Mouse (Mus musculus) ES-E14 (cell line): ENCODE measurements around the gene Gm6169. TPM values are rescaled to one million over a fixed set of nuclear protein-coding genes. Genes with fewer than 3 reads are reported as not detected.

Source experiments
- DNase-seq: peaks from one replicate; pipeline ENCODE4 v3.0.0-alpha.2; 2013; ENCODE audit warnings: low read depth, low spot score
- H3K27ac ChIP-seq: 2 replicates; pipeline ENCODE4 v1.5.1; 2012; ENCODE audit warnings: low read depth, mild to moderate bottlenecking, low read length, moderate library complexity, mixed read lengths; ENCODE audit not compliant: poor library complexity, insufficient read depth, severe bottlenecking
- H3K36me3 ChIP-seq: 2 replicates; pipeline ENCODE4 v1.6.1; 2012; ENCODE audit warnings: mild to moderate bottlenecking, low read length, moderate library complexity, mixed read lengths; ENCODE audit not compliant: control insufficient read depth, poor library complexity, insufficient read depth, severe bottlenecking
- H3K4me1 ChIP-seq, 2 experiments: fragments of 150-350 bp in 1 of 2; sonication (generic) in 1 of 2; 2 replicates each; pipeline ENCODE4 v1.6.1; 2012; ENCODE audit warnings: low read length in 2 of 2, mild to moderate bottlenecking in 1 of 2, mixed read lengths in 1 of 2; ENCODE audit not compliant: control insufficient read depth in 2 of 2, insufficient read depth in 2 of 2, poor library complexity in 1 of 2
- H3K4me3 ChIP-seq, 2 experiments: fragments of 150-350 bp in 1 of 2; sonication (generic) in 1 of 2; 2 replicates each; pipeline ENCODE4 v1.5.1; 2012; ENCODE audit warnings: low read length in 2 of 2, low read depth in 1 of 2, mild to moderate bottlenecking in 1 of 2, mixed read lengths in 1 of 2; ENCODE audit not compliant: insufficient read depth in 1 of 2, poor library complexity in 1 of 2, severe bottlenecking in 1 of 2
- H3K9ac ChIP-seq: 2 replicates; pipeline ENCODE4 v1.6.1; 2012; ENCODE audit warnings: low read depth, mild to moderate bottlenecking, low read length, mixed read lengths; ENCODE audit not compliant: poor library complexity, insufficient read depth, severe bottlenecking
- H3K9me3 ChIP-seq: fragments of 150-350 bp; sonication (generic); 2 replicates; pipeline ENCODE4 v1.6.1; 2012; ENCODE audit warnings: low read depth, mild to moderate bottlenecking, low read length; ENCODE audit not compliant: control insufficient read depth, insufficient read depth
- CHD2 ChIP-seq: IDR thresholded peaks from 2 replicates; pipeline ENCODE4 v1.6.1; 2014; ENCODE audit warnings: mild to moderate bottlenecking, low read depth, low read length, inconsistent platforms
- HCFC1 ChIP-seq: IDR thresholded peaks from 2 replicates; pipeline ENCODE4 v1.6.1; 2012; ENCODE audit warnings: low read length, inconsistent platforms, borderline replicate concordance; ENCODE audit not compliant: insufficient read depth
- MAFK ChIP-seq: IDR thresholded peaks from 2 replicates; pipeline ENCODE4 v1.6.1; 2014; ENCODE audit warnings: mild to moderate bottlenecking, low read depth, low read length, inconsistent platforms; ENCODE audit not compliant: insufficient read depth
- ZC3H11A ChIP-seq: IDR thresholded peaks from 2 replicates; pipeline ENCODE4 v1.6.1; 2012; ENCODE audit warnings: low read depth, mild to moderate bottlenecking, inconsistent platforms, low read length, borderline replicate concordance
- ZNF384 ChIP-seq: IDR thresholded peaks from 2 replicates; pipeline ENCODE4 v1.6.1; 2012; ENCODE audit warnings: low read depth, low read length, inconsistent platforms
- in situ Hi-C, 2 experiments: fragments of 600-800 bp; cut with MboI; formaldehyde crosslinking; loops; one replicate each; pipeline ENCODE4 v1.15.1; 2025; ENCODE audit warnings: low sequenced_read_pairs in 2 of 2, inconsistent platforms in 1 of 2; ENCODE audit not compliant: unreplicated experiment in 2 of 2
- total RNA-seq: library from RNA; depleted of rRNA; stranded (reverse); fragments of 300-350 nt; gene quantifications from 2 replicates; pipeline ENCODE4 v1.2.3, GENCODE M21; 2012

Gene Gm6169
- total RNA-seq, 1 experiment, result 8.4 TPM

GRCm38 (mm10) chr13:97082432-97082831, 16.6 kb downstream of the Gm6169 start:
- peaks cover 10 to 19% of the 10 kb centered on the region in 2 experiments; a peak in 3 of 4 replicates for H3K4me1 ChIP-seq

GRCm38 (mm10) chr13:97080615-97081014, 18.4 kb downstream of the Gm6169 start:
- TF ChIP-seq ZNF384 (no peak), HCFC1 (no peak), ZC3H11A (no peak), MAFK (no peak), CHD2 (no peak)
- Histone ChIP-seq H3K36me3 (peaks cover 8% of the 10 kb centered on the region), H3K9me3 (no peaks in the 10 kb centered on the region), H3K4me3 (no peak overlapping the region), H3K9ac (no peak overlapping the region), H3K27ac (no peak overlapping the region), H3K4me1 (peaks cover 9 to 18% of the 10 kb centered on the region in 2 experiments)
- in situ Hi-C loops, result no loop called here
- DNase-seq, result no peak

More at GRCm38 (mm10) chr13:97082432-97082831, 16.6 kb downstream of the Gm6169 start:
- Histone ChIP-seq H3K9me3 (no peaks in the 10 kb centered on the region), H3K9ac (no peak overlapping the region), H3K27ac (no peak overlapping the region; the same call in 1 of the 2 replicates), H3K4me3 (no peak overlapping the region), H3K36me3 (peaks cover 10% of the 10 kb centered on the region)
- no peak for DNase-seq
- TF ChIP-seq MAFK, result no peak
- no peak for TF ChIP-seq CHD2
- no peak for TF ChIP-seq ZC3H11A
- TF ChIP-seq HCFC1, result no peak
- TF ChIP-seq ZNF384, result no peak
- in situ Hi-C loops, result no loop called here

- no peak overlapping the region for H3K4me3 ChIP-seq
- no peak for DNase-seq
- no peak overlapping the region for H3K27ac ChIP-seq
- no peak overlapping the region for H3K9ac ChIP-seq
- peaks cover 11 to 18% of the 10 kb centered on the region in 2 experiments for H3K4me1 ChIP-seq
- H3K9me3 ChIP-seq, result no peaks in the 10 kb centered on the region
- H3K36me3 ChIP-seq, result peaks cover 8% of the 10 kb centered on the region
- in situ Hi-C loops, result no loop called here
- TF ChIP-seq MAFK (no peak), HCFC1 (no peak), ZC3H11A (no peak), ZNF384 (no peak), CHD2 (no peak)
Observed at GRCm38 (mm10) chr13:97080201-97080600, 18.8 kb downstream of the Gm6169 start.

DNA sequence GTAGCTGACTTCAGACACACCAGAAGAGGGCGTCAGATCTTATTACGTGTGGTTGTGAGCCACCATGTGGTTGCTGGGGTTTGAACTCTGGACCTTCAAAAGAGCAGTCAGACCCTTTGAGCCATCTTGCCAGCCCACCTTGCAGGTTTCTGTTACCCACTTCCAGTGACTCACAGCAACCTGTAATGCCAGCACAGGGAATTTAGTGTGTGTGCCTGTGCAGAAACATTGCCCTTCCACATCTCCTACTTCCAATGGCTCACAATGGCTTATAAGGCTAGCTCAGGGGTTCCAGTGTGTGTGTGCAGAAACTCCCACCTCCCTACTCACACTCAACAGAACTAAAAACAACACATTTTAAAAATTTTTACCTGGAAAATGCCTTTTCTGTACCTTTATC, 21.5 kb downstream of the Gm6169 start:
- Histone ChIP-seq H3K9me3 (no peaks in the 10 kb centered on the region), H3K36me3 (peaks cover 8% of the 10 kb centered on the region), H3K4me3 (no peak overlapping the region), H3K4me1 (peaks cover 13 to 18% of the 10 kb centered on the region in 2 experiments), H3K9ac (peak overlapping the region; percentile 37; the same call in 1 of the 2 replicates), H3K27ac (no peak overlapping the region; the same call in 1 of the 2 replicates)
- in situ Hi-C loops, result no loop called here
- no peak for DNase-seq
- no peak for TF ChIP-seq MAFK
- TF ChIP-seq CHD2, result no peak
- no peak for TF ChIP-seq ZC3H11A
- TF ChIP-seq ZNF384, result no peak

- Histone ChIP-seq H3K9me3 (no peaks in the 10 kb centered on the region), H3K27ac (no peak overlapping the region), H3K4me1 (peaks cover 12 to 25% of the 10 kb centered on the region in 2 experiments), H3K4me3 (peak overlapping the region; percentile 90 to 99; a peak in 3 of 4 replicates), H3K9ac (peak overlapping the region; percentile 41; the same call in 1 of the 2 replicates), H3K36me3 (peaks cover 3% of the 10 kb centered on the region)
- in situ Hi-C loops, result no loop called here
- no peak for TF ChIP-seq ZC3H11A
- TF ChIP-seq HCFC1, result no peak
- no peak for TF ChIP-seq MAFK
- no peak for TF ChIP-seq CHD2
- DNase-seq, result no peak
Observed at GRCm38 (mm10) chr13:97073497-97073896, 25.5 kb downstream of the Gm6169 start.
